Mouse (Mus musculus) testis, adult 2 months (tissue): ENCODE results near the gene Snx33. TPM values are rescaled to one million over a fixed set of nuclear protein-coding genes. Genes with fewer than 3 reads are reported as not detected.

Experiments used
- H3K27ac ChIP-seq: fragments of 200-500 bp; 2 replicates; pipeline ENCODE4 v1.5.1; 2012; ENCODE audit warnings: low read depth, low read length; ENCODE audit not compliant: control insufficient read depth, insufficient read depth
- H3K27me3 ChIP-seq: fragments of 200-500 bp; 2 replicates; pipeline ENCODE4 v1.6.1; 2012; ENCODE audit warnings: mild to moderate bottlenecking, low read length, moderate library complexity; ENCODE audit not compliant: control insufficient read depth, insufficient read depth
- H3K36me3 ChIP-seq: fragments of 200-500 bp; 2 replicates; pipeline ENCODE4 v1.6.1; 2012; ENCODE audit warnings: mild to moderate bottlenecking, low read length; ENCODE audit not compliant: control insufficient read depth, insufficient read depth
- H3K4me1 ChIP-seq: fragments of 200-500 bp; 2 replicates; pipeline ENCODE4 v1.6.1; 2012; ENCODE audit warnings: low read length; ENCODE audit not compliant: control insufficient read depth, insufficient read depth
- H3K4me3 ChIP-seq: fragments of 200-500 bp; 2 replicates; pipeline ENCODE4 v1.5.1; 2012; ENCODE audit warnings: low read depth, mild to moderate bottlenecking, low read length, moderate library complexity, mixed read lengths; ENCODE audit not compliant: control insufficient read depth
- CTCF ChIP-seq: fragments of 200-500 bp; IDR thresholded peaks from 2 replicates; pipeline ENCODE4 v1.5.1; 2012; ENCODE audit warnings: low read depth, mild to moderate bottlenecking, inconsistent platforms, low read length, moderate library complexity; ENCODE audit not compliant: control insufficient read depth, insufficient read depth, insufficient replicate concordance
- POLR2A ChIP-seq: fragments of 200-500 bp; IDR thresholded peaks from 2 replicates; pipeline ENCODE4 v1.6.1; 2012; ENCODE audit warnings: low read depth, mild to moderate bottlenecking, inconsistent platforms, low read length, moderate library complexity; ENCODE audit not compliant: control insufficient read depth
- polyA plus RNA-seq: library from polyadenylated mRNA; depleted of rRNA; stranded (reverse); fragments of >200 nt; gene quantifications from 2 replicates; pipeline ENCODE4 v1.2.3, GENCODE M21; 2012

Snx33 gene
- polyA plus RNA-seq, 1 experiment = 7.0 TPM

GRCm38 (mm10) chr9:56881539-56882082, 46.6 kb downstream of the Snx33 start:
- H3K36me3 ChIP-seq = no peaks in the 10 kb centered on the region
- no peak overlapping the region for H3K27ac ChIP-seq
- no peak for TF ChIP-seq POLR2A
- TF ChIP-seq CTCF = no peak
- H3K4me1 ChIP-seq = no peaks in the 10 kb centered on the region; the same call in 1 of the 2 replicates
- no peaks in the 10 kb centered on the region for H3K27me3 ChIP-seq
- peak overlapping the region; percentile 72 for H3K4me3 ChIP-seq

DNA sequence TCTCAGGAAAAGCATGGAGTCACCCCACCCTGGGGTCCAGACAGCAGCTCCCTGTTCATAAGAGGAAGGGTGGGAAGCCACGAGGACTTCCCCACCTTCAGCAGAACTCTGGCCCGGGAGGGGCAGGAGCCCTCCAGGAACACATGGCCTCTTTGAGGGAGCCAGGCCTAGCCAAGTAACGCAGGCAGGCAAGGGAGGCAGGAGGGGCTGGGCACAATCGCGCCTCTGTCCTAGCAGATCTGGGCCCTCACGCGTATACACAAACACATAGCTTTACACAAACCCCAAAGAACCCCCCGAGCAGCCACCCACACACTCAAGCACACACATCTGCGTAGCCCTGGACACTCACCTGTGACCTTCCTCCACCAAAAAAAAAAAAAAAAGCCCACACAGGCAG, 47.4 kb downstream of the Snx33 start:
- no peaks in the 10 kb centered on the region for H3K36me3 ChIP-seq
- no peak overlapping the region for H3K27ac ChIP-seq
- no peaks in the 10 kb centered on the region; the same call in 1 of the 2 replicates for H3K4me1 ChIP-seq
- TF ChIP-seq POLR2A (no peak), CTCF (no peak)
- no peak overlapping the region for H3K4me3 ChIP-seq
- no peaks in the 10 kb centered on the region for H3K27me3 ChIP-seq

GRCm38 (mm10) chr9:56877284-56877683, 50.9 kb downstream of the Snx33 start:
- Histone ChIP-seq H3K36me3 (no peaks in the 10 kb centered on the region), H3K27ac (no peak overlapping the region), H3K4me3 (no peak overlapping the region), H3K4me1 (no peaks in the 10 kb centered on the region; the same call in 1 of the 2 replicates), H3K27me3 (no peaks in the 10 kb centered on the region)
- no peak for TF ChIP-seq CTCF
- TF ChIP-seq POLR2A = no peak

GRCm38 (mm10) chr9:56876784-56877183, 51.4 kb downstream of the Snx33 start:
- Histone ChIP-seq H3K4me1 (no peaks in the 10 kb centered on the region; the same call in 1 of the 2 replicates), H3K4me3 (no peak overlapping the region), H3K27ac (no peak overlapping the region), H3K36me3 (no peaks in the 10 kb centered on the region), H3K27me3 (no peaks in the 10 kb centered on the region)
- TF ChIP-seq POLR2A = no peak
- no peak for TF ChIP-seq CTCF

GRCm38 (mm10) chr9:56873097-56873496, 55.1 kb downstream of the Snx33 start:
- TF ChIP-seq POLR2A (no peak), CTCF (no peak)
- no peak overlapping the region for H3K27ac ChIP-seq
- H3K36me3 ChIP-seq = no peaks in the 10 kb centered on the region
- H3K4me1 ChIP-seq = no peaks in the 10 kb centered on the region
- H3K4me3 ChIP-seq = no peak overlapping the region
- no peaks in the 10 kb centered on the region for H3K27me3 ChIP-seq

DNA sequence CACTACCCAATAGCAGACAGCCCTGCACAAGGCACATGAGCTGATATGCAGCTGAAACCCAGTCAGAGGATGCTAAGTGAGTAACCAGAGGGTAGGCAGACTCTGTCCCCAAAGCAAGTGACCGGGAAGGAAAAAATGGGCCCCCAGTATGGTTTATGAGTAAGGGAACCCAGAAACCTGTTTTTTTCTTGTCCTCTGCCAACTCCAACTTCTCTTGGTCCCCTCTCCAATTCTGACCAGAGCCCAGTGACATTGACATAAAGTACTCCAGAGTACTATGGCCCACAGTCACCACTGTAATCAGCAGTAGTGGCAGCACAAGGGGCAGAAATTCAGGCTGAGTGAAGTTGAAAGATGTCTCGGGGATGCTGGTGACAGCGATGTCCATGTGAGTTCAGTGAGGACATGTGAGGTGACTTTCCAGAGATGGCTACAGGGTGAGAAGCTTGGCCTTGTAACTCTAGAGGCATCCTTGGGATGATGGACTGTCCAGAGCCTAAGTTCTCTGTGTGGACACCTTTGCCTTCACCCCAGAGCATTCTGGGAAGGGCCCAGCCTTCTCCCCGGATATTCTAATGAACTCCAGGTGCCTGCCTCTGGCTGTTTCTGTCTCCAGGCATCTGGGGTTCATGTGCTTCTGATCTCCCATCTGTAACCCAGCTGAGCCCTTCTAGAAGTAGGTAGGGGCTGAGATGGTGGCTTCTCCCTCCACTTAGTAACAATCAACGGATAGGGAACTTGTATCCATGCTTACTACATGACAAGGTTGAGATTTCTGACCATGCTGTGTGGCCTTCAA, 55.9 kb downstream of the Snx33 start:
- TF ChIP-seq CTCF (no peak), POLR2A (no peak)
- Histone ChIP-seq H3K27ac (no peak overlapping the region), H3K4me3 (no peak overlapping the region), H3K27me3 (no peaks in the 10 kb centered on the region), H3K4me1 (no peaks in the 10 kb centered on the region), H3K36me3 (no peaks in the 10 kb centered on the region)

GRCm38 (mm10) chr9:56871191-56871590, 57.0 kb downstream of the Snx33 start:
- no peaks in the 10 kb centered on the region for H3K27me3 ChIP-seq
- no peak overlapping the region for H3K4me3 ChIP-seq
- H3K4me1 ChIP-seq = no peaks in the 10 kb centered on the region
- no peak overlapping the region for H3K27ac ChIP-seq
- H3K36me3 ChIP-seq = no peaks in the 10 kb centered on the region
- TF ChIP-seq CTCF = no peak
- TF ChIP-seq POLR2A = no peak

- Histone ChIP-seq H3K27me3 (no peaks in the 10 kb centered on the region), H3K36me3 (no peaks in the 10 kb centered on the region), H3K4me3 (no peak overlapping the region), H3K4me1 (no peaks in the 10 kb centered on the region), H3K27ac (no peak overlapping the region)
- TF ChIP-seq CTCF (no peak), POLR2A (no peak)
Observed at GRCm38 (mm10) chr9:56870778-56871177, 57.4 kb downstream of the Snx33 start.
